Mouse (Mus musculus) CH12.LX (cell line): ENCODE results near the gene Dnm3. TPM values are rescaled to one million over a fixed set of nuclear protein-coding genes. Genes with fewer than 3 reads are reported as not detected.

Experiments used
- DNase-seq: peaks from one replicate; pipeline ENCODE4 v3.0.0-alpha.2; 2013; ENCODE audit errors: extremely low read depth
- H3K27ac ChIP-seq: 2 replicates; pipeline ENCODE4 v1.5.1; 2012; ENCODE audit warnings: low read depth, mild to moderate bottlenecking, control low read depth, moderate library complexity; ENCODE audit not compliant: insufficient read depth
- H3K27me3 ChIP-seq: replicated peaks from 2 replicates; pipeline ENCODE3; 2012; ENCODE audit warnings: inconsistent platforms
- H3K36me3 ChIP-seq, 2 experiments: replicated peaks in 1 of 2; 2 replicates each; pipeline versions ENCODE3 to v1.6.1; 2012; ENCODE audit warnings: inconsistent platforms in 1 of 2, low read length in 1 of 2, mild to moderate bottlenecking in 1 of 2, mixed read lengths in 1 of 2, moderate library complexity in 1 of 2; ENCODE audit not compliant: control insufficient read depth in 1 of 2, insufficient read depth in 1 of 2
- H3K4me1 ChIP-seq, 2 experiments: 2 replicates each; pipeline ENCODE4 v1.6.1; 2012; ENCODE audit warnings: inconsistent platforms in 1 of 2, moderate library complexity in 1 of 2; ENCODE audit not compliant: insufficient read depth in 2 of 2, control insufficient read depth in 1 of 2
- H3K4me2 ChIP-seq: 2 replicates; pipeline ENCODE4 v1.6.1; 2012; ENCODE audit warnings: low read depth, mild to moderate bottlenecking, control low read depth; ENCODE audit not compliant: poor library complexity, insufficient read depth, severe bottlenecking
- H3K4me3 ChIP-seq, 3 experiments: fragments of 150-350 bp in 1 of 3; sonication (generic) in 1 of 3; replicated peaks in 1 of 3; 2 replicates each; pipeline versions ENCODE3 to v1.5.1; 2011 to 2012; ENCODE audit warnings: low read depth in 2 of 3, low read length in 2 of 3, mild to moderate bottlenecking in 2 of 3, moderate library complexity in 2 of 3, control low read depth in 1 of 3, improper control_type of control experiment in 1 of 3, inconsistent platforms in 1 of 3, mixed read lengths in 1 of 3; ENCODE audit not compliant: poor library complexity in 1 of 3
- H3K79me2 ChIP-seq: replicated peaks from 2 replicates; pipeline ENCODE4 v1.6.1; 2012; ENCODE audit warnings: mild to moderate bottlenecking, moderate library complexity; ENCODE audit not compliant: control insufficient read depth, poor library complexity, insufficient read depth, severe bottlenecking; ENCODE audit errors: extremely low read depth
- H3K9ac ChIP-seq: 2 replicates; pipeline ENCODE4 v1.6.1; 2012; ENCODE audit warnings: low read depth, mild to moderate bottlenecking, control low read depth, moderate library complexity; ENCODE audit not compliant: insufficient read depth
- H3K9me3 ChIP-seq: replicated peaks from 2 replicates; pipeline ENCODE3; 2012; ENCODE audit warnings: low read length, inconsistent platforms, mixed read lengths
- E2F4 ChIP-seq: IDR thresholded peaks from 2 replicates; pipeline ENCODE4 v1.6.1; 2011; ENCODE audit warnings: low read depth, low read length, improper control_type of control experiment; ENCODE audit not compliant: insufficient replicate concordance
- JUN ChIP-seq: IDR thresholded peaks from 2 replicates; pipeline ENCODE4 v1.6.1; 2011; ENCODE audit warnings: low read depth, mild to moderate bottlenecking, low read length, improper control_type of control experiment, moderate library complexity; ENCODE audit not compliant: insufficient read depth
- MAFK ChIP-seq: IDR thresholded peaks from 2 replicates; pipeline ENCODE4 v1.6.1; 2011; ENCODE audit warnings: low read length, improper control_type of control experiment; ENCODE audit not compliant: insufficient replicate concordance
- MAX ChIP-seq: IDR thresholded peaks from 2 replicates; pipeline ENCODE4 v1.6.1; 2011; ENCODE audit warnings: low read length, improper control_type of control experiment
- PAX5 ChIP-seq: IDR thresholded peaks from 2 replicates; pipeline ENCODE4 v1.6.1; 2012; ENCODE audit warnings: low read length, inconsistent platforms, mixed read lengths
- POLR2AphosphoS2 ChIP-seq: IDR thresholded peaks from 2 replicates; pipeline ENCODE4 v1.6.1; 2011; ENCODE audit warnings: low read depth, low read length, improper control_type of control experiment
- RAD21 ChIP-seq: IDR thresholded peaks from 2 replicates; pipeline ENCODE4 v1.6.1; 2011; ENCODE audit warnings: low read depth, mild to moderate bottlenecking, low read length, improper control_type of control experiment, moderate library complexity
- RCOR1 ChIP-seq: conservative IDR thresholded peaks from 2 replicates; pipeline ENCODE4 v1.6.1; 2012; ENCODE audit warnings: low read depth, mild to moderate bottlenecking, inconsistent platforms, low read length, improper control_type of control experiment
- SMC3 ChIP-seq: IDR thresholded peaks from 2 replicates; pipeline ENCODE4 v1.6.1; 2011; ENCODE audit warnings: low read depth, low read length, improper control_type of control experiment
- TBP ChIP-seq: conservative IDR thresholded peaks from 2 replicates; pipeline ENCODE4 v1.6.1; 2011; ENCODE audit warnings: low read depth, low read length, improper control_type of control experiment
- TCF12 ChIP-seq: IDR thresholded peaks from 2 replicates; pipeline ENCODE4 v1.6.1; 2014; ENCODE audit warnings: low read depth, mild to moderate bottlenecking, inconsistent platforms, low read length, improper control_type of control experiment
- USF1 ChIP-seq: IDR thresholded peaks from 2 replicates; pipeline ENCODE4 v1.6.1; 2014; ENCODE audit warnings: low read depth, mild to moderate bottlenecking, inconsistent platforms, low read length, improper control_type of control experiment
- USF2 ChIP-seq: conservative IDR thresholded peaks from 2 replicates; pipeline ENCODE4 v1.6.1; 2011; ENCODE audit warnings: low read depth, low read length, improper control_type of control experiment
- dilution Hi-C: fragments of 300-500 bp; cut with MboI; formaldehyde crosslinking; loops from 2 replicates; pipeline ENCODE4 v1.14.3; 2020; ENCODE audit warnings: low sequenced_read_pairs; ENCODE audit not compliant: extremely low pct_unique_long_range_greater_than_20kb, extremely low pct_ligation_motif_present
- in situ Hi-C: fragments of 300-500 bp; cut with MboI; formaldehyde crosslinking; loops from 3 replicates; pipeline ENCODE4 v1.14.3; 2019; ENCODE audit warnings: low sequenced_read_pairs, low pct_ligation_motif_present, low pct_unique_long_range_greater_than_20kb, mixed read lengths
- polyA plus RNA-seq: library from polyadenylated mRNA; unstranded; fragments of >175 nt; gene quantifications from 2 replicates; pipeline ENCODE4 v1.2.1, GENCODE M21; 2012; ENCODE audit warnings: low read depth; ENCODE audit not compliant: insufficient read length
- total RNA-seq, 2 experiments: library from RNA; depleted of rRNA; stranded (reverse); fragments of 300-350 nt in 1 of 2; fragments of >200 nt in 1 of 2; gene quantifications; 2 replicates each; pipeline ENCODE4 v1.2.3; 2012 to 2014

The Dnm3 gene
- total and polyA plus RNA-seq, 3 experiments: 3.6 to 9.5 (median 6.9) TPM

- H3K36me3 ChIP-seq: no peaks in the 10 kb centered on the region
- in situ Hi-C loops (no loop called here), dilution Hi-C loops (no loop called here)
- H3K27ac ChIP-seq: no peak overlapping the region
- H3K4me3 ChIP-seq: no peak overlapping the region
- H3K27me3 ChIP-seq: no peaks in the 10 kb centered on the region
- H3K4me2 ChIP-seq: no peak overlapping the region
- H3K9me3 ChIP-seq: no peaks in the 10 kb centered on the region
- 0 out of 4 replicates have a peak, but pooled peaks cover 0 to 2% of the 10 kb centered on the region in 2 experiments for H3K4me1 ChIP-seq
- no peak for DNase-seq
- no peaks in the 10 kb centered on the region for H3K79me2 ChIP-seq
- no peak overlapping the region for H3K9ac ChIP-seq
- no peak for TF ChIP-seq TBP
- TF ChIP-seq TCF12: no peak
Observed at GRCm38 (mm10) chr1:162238646-162239045, 239.2 kb downstream of the Dnm3 start.

GRCm38 (mm10) chr1:162236624-162237159 lies 241.1 kb downstream of the Dnm3 start:
- Histone ChIP-seq H3K36me3 (no peaks in the 10 kb centered on the region), H3K4me3 (no peak overlapping the region), H3K9ac (no peak overlapping the region), H3K4me1 (0 out of 4 replicates have a peak, but pooled peaks cover 0 to 2% of the 10 kb centered on the region in 2 experiments), H3K4me2 (no peak overlapping the region), H3K27ac (no peak overlapping the region), H3K79me2 (no peaks in the 10 kb centered on the region), H3K27me3 (no peaks in the 10 kb centered on the region), H3K9me3 (no peaks in the 10 kb centered on the region)
- in situ Hi-C loops: no loop called here
- dilution Hi-C loops: no loop called here
- DNase-seq: no peak
- TF ChIP-seq USF2 (no peak), TCF12 (no peak), SMC3 (no peak), RCOR1 (no peak), POLR2AphosphoS2 (no peak), RAD21 (no peak), MAX (no peak)

- Histone ChIP-seq H3K9ac (no peak overlapping the region), H3K4me2 (no peak overlapping the region)
- DNase-seq: no peak
- TF ChIP-seq JUN (no peak), E2F4 (no peak), PAX5 (no peak), USF1 (no peak), MAFK (no peak)
- TF ChIP-seq, all 38 proteins: peak for 0
- Histone ChIP-seq H3K79me2 (no peaks in the 10 kb centered on the region), H3K36me3 (no peaks in the 10 kb centered on the region), H3K4me3 (no peak overlapping the region), H3K27me3 (no peaks in the 10 kb centered on the region), H3K27ac (no peak overlapping the region), H3K4me1 (peaks cover 5 to 6% of the 10 kb centered on the region in 2 experiments; a peak in 2 of 4 replicates), H3K9me3 (no peaks in the 10 kb centered on the region)
- dilution Hi-C loops: no loop called here
- in situ Hi-C loops: no loop called here
Observed at GRCm38 (mm10) chr1:162225621-162226147, 252.2 kb downstream of the Dnm3 start.
